Mouse (Mus musculus) cerebellum, adult 2 months (tissue): ENCODE results near the gene Arsa.

Source experiments
- CTCF ChIP-seq: fragments of 200-500 bp; IDR thresholded peaks from 2 replicates; pipeline ENCODE4 v1.5.1; 2011; ENCODE audit warnings: low read depth, mild to moderate bottlenecking, control low read depth, low read length, moderate library complexity, borderline replicate concordance; ENCODE audit not compliant: insufficient read depth
- POLR2A ChIP-seq: fragments of 200-500 bp; IDR thresholded peaks from 2 replicates; pipeline ENCODE4 v1.6.1; 2011; ENCODE audit warnings: low read length, control low read depth, borderline replicate concordance; ENCODE audit not compliant: insufficient read depth

DNA sequence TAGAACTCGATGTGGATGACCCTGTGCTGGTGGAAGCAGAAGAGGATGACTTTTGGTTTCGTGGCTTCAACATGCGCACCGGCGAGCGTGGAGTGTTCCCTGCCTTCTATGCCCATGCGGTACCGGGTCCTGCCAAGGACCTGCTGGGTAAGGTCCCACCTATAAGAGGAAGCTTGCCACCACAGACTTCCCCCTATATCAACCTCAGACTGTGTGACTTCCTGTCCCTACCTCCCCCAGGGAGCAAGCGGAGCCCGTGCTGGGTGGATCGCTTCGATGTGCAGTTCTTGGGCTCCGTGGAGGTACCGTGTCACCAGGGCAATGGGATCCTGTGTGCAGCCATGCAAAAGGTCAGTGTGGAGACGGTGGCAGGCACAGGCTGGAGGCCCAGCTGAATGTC, 18.3 kb downstream of the Arsa start:
- TF ChIP-seq CTCF (no peak), POLR2A (no peak)
